Mouse (Mus musculus): ENCODE data around the gene Cnot3.

DNA sequence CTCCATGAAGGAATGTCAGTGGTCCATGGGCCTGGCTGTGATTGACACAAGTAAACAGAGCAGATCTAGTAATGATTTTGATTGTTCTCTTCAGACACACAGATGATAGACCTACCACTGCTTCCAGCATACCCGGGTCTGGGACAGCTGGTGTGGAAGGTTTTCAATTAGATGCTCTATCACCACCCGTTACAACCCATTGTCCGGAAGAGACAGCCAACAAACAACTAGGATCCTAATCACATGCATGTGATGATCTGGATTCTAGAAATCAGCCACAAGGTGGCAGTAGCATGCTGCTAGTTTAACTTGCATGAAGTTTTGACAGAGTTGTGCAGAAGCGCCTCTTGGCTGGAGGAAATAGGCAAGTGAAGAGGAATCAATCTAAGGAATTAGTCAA is 43.9 kb upstream of the Cnot3 start:
- TF ChIP-seq GATA1 (IDR thresholded peaks at IDR 0.05; ENCODE audit: low read length): no peak
- no peak for TF ChIP-seq TAL1 (IDR thresholded peaks at IDR 0.05; ENCODE audit: low read length)

Data from erythroblast, embryonic 14.5 days (primary cell).